Mouse (Mus musculus) thymus, adult 2 months (tissue): Measurements from ENCODE around the gene Sptan1.

ENCODE experiments used
- CTCF ChIP-seq: fragments of 200-500 bp; IDR thresholded peaks from 2 replicates; pipeline ENCODE4 v1.5.1; 2012; ENCODE audit warnings: mild to moderate bottlenecking, control low read depth, low read length, moderate library complexity, borderline replicate concordance; ENCODE audit not compliant: control insufficient read depth, poor library complexity, insufficient read depth; ENCODE audit errors: extremely low read depth
- POLR2A ChIP-seq: fragments of 200-500 bp; IDR thresholded peaks from 2 replicates; pipeline ENCODE4 v1.6.1; 2012; ENCODE audit warnings: mild to moderate bottlenecking, low read length, control low read depth, moderate library complexity; ENCODE audit not compliant: control insufficient read depth, poor library complexity, insufficient read depth; ENCODE audit errors: extremely low read depth

DNA sequence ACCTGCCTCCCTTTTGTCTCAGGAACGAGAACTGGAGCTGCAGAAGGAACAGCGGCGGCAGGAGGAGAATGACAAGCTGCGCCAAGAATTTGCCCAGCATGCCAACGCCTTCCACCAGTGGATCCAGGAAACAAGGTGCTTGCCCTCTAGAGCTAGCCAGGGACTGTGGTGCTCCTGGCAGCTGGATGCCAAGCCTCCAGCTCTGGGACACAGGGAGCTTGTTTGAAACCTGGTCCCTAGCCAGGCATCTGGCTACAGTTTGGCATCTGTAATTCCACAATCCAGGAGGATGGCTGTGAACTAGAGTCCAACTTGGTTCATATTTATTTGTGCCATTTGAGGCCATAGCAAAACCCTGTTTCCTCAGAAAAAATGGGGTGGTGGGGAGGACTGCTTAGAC, 61.6 kb downstream of the Sptan1 start:
- TF ChIP-seq CTCF: no peak
- no peak for TF ChIP-seq POLR2A
